Mouse (Mus musculus) heart, adult 2 months (tissue): ENCODE measurements around the gene Itsn1.

ENCODE experiments used
- CTCF ChIP-seq: fragments of 200-600 bp; IDR thresholded peaks from 2 replicates; pipeline ENCODE4 v1.8.1; 2022; ENCODE audit warnings: antibody characterized with exemption, mild to moderate bottlenecking, moderate library complexity
- EP300 ChIP-seq: fragments of 200-500 bp; IDR thresholded peaks from 2 replicates; pipeline ENCODE4 v1.6.1; 2011; ENCODE audit warnings: low read depth, low read length, control low read depth; ENCODE audit not compliant: insufficient read depth
- POLR2A ChIP-seq: fragments of 200-500 bp; IDR thresholded peaks from 2 replicates; pipeline ENCODE4 v1.6.1; 2011; ENCODE audit warnings: mild to moderate bottlenecking, low read depth, low read length, control low read depth; ENCODE audit not compliant: insufficient read depth

DNA sequence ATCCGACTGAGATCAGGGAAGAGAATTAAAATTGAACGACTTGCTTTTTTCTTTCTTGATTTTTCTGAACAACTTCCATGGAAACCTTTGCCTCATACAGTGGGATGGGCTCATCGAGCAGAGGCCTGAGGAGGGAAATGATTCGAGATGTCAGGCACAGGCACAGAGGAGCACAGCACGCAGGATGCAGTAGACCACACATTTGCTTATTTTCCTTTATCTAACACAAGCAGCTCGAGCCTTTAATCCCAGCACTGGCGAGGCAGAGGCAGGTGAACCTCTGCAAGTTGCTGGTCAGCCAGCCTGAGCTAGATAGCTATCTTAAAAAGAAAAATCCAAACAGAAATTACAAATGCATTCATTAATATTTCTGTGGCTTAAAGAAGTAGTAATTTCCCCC lies 39.3 kb upstream of the Itsn1 start:
- no peak for TF ChIP-seq CTCF
- TF ChIP-seq POLR2A = no peak
- TF ChIP-seq EP300 = no peak
